Mouse (Mus musculus) lung, postnatal 36 days (tissue): ENCODE results near the gene Il16.
A peak's percentile ranks its signal among the peaks of the same experiment; 100 is the strongest.

Experiments
- DNase-seq: peaks from one replicate; pipeline ENCODE4 v3.0.0; 2022; ENCODE audit warnings: mixed read lengths

The Il16 gene

GRCm38 (mm10) chr7:83745413-83746106 lies at the start of gene Il16:
Gene Il16, minus strand, starts transcription at chr7:83745726.
- DNase-seq, result no peak

- peak; percentile 62 for DNase-seq
Observed at GRCm38 (mm10) chr7:83794705-83795104, 49.2 kb upstream of the Il16 start, which contains the start of gene Cfap161. Gene Cfap161, minus strand, starts transcription at chr7:83794880.

- DNase-seq, result no peak
Observed at GRCm38 (mm10) chr7:83794006-83794683, 48.6 kb upstream of the Il16 start.

GRCm38 (mm10) chr7:83780881-83781280 lies 35.4 kb upstream of the Il16 start:
- DNase-seq, result no peak

DNA sequence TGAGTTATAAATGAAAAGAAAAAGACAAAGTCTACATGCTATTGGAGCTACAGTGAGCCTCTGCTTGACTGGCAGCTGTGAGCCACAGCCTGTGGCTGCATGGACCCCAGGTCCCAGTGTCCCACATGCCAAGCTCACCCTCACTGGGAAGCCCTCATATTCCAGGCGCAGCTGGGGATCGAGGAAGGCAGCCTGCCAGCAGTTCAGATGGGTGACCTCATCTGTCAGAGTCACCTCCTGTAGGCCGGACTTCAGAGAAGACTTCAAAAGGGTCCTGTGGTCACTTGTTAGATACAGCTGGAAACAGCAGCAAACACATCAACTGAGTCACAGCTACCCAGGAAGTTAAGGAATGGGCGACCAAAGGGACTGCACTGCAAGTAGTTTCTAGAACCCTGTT lies 34.5 kb upstream of the Il16 start:
- DNase-seq, result peak; percentile 29

GRCm38 (mm10) chr7:83779028-83779427 lies 33.5 kb upstream of the Il16 start:
- no peak for DNase-seq

- no peak for DNase-seq
Observed at GRCm38 (mm10) chr7:83778516-83778915, 33.0 kb upstream of the Il16 start.

- DNase-seq, result peak; percentile 52
Observed at GRCm38 (mm10) chr7:83774721-83775120, 29.2 kb upstream of the Il16 start.

DNA sequence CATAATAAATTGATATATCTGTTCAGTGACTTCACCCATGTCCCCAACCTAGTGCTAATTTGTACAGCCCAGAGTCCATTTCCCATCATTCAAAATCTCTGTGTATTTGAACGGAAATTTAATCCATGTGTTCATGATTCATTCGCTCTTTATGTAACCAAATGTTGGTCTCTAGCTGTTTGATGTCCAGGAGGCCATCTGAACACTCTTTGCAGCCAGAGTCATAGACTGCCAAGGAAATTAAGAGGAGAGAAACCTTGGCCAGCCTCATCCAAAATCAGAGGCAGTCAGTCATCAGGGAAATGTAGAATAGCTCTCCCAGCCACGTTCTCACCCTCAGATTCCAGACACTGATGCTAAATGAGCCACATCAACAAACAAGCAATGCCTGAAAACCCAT lies 18.1 kb upstream of the Il16 start:
- no peak for DNase-seq

DNA sequence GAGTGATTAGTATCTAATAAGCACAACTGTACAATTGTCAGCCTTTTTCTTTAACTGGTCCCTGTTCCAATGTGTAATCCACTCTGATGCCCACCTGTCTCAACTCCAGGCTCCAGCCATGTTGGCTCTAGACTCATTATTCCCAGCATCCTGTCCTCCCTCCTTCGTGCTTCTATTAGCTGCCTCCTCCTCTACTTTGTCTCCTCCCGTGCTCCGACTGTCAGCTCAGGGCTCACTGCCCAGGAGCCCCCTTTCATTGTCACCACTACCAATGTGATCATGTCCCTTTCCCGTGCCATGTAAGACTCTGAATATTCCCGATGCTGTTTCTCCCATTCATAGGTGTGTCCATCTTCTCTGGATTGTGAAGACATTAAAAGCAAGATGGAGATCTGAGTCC lies 16.8 kb upstream of the Il16 start:
- no peak for DNase-seq

DNA sequence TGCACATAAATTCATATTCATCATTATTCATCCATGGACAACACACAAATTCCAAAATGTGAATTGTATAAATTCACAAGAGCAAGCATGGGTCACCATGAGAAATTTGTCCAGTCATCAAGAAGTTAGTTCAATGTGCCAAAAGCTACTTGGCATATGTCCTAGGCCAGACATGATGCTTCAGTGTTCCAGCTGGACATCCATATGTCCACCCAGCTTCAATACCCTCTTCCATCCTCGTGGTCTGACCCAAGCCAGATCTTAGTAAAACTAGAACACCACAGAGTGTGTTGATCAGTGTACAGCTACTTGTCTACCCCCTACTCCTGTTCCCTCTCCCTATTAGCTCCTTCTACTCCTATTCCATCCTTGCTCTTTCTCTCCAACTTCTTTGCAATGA lies 5.5 kb upstream of the Il16 start:
- no peak for DNase-seq

- no peak for DNase-seq
Observed at GRCm38 (mm10) chr7:83748405-83748804, 2.9 kb upstream of the Il16 start.

GRCm38 (mm10) chr7:83746107-83746687 lies 671 bp upstream of the Il16 start:
- DNase-seq, result no peak

- DNase-seq, result no peak
Observed at GRCm38 (mm10) chr7:83745065-83745412, 487 bp downstream of the Il16 start.

- no peak for DNase-seq
Observed at GRCm38 (mm10) chr7:83744250-83744649, 1.3 kb downstream of the Il16 start.

DNA sequence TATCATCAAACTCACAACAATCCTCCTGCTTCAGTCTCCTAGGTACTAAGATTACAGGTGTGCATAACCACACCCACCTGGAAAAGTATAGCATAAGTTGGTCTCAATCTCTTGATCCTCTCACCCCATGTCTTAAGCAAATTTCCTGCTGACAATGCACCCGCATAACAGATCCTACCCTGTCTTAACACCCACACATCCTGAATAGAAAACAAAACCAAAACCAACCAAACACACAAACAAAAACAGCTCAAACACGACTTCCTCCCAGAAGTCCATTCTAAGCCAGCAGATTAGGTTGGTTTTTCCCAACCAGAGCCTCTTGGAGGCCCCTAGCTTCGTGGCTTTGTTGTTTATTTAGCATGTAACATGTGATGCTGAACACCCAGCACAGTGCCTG lies 2.8 kb downstream of the Il16 start:
- DNase-seq, result no peak

GRCm38 (mm10) chr7:83742026-83742425 lies 3.5 kb downstream of the Il16 start:
- DNase-seq, result no peak

DNA sequence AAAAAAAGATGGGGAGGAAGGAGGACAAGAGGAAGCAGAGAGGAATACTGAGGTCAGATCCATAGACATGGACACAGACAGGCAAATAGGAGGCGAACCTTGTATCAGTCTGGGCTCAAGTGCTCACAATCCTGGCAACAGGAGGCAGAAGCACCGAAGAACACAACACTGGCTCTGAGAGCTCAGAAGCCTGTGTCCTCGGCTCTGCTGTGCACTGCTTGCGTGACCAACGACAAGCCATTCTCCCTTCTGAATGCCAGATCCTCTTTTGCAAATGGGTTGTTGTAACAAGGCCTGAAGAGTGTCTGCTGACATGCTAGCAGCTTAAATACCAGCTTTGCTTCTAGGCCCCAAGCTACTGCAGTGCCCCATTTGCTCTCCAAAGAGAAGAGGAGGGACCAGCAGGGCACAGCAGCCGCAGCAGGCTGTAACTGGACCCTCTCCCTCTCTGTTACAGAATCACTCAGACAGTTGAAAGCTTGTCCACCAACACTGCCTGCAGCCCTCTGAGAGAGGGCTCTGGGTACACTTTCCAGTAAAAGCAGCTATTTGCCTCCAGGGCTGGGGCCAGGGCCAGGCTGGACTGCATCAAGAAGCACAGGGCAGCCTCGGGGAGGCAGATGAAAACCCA lies 5.7 kb downstream of the Il16 start:
- no peak for DNase-seq

DNA sequence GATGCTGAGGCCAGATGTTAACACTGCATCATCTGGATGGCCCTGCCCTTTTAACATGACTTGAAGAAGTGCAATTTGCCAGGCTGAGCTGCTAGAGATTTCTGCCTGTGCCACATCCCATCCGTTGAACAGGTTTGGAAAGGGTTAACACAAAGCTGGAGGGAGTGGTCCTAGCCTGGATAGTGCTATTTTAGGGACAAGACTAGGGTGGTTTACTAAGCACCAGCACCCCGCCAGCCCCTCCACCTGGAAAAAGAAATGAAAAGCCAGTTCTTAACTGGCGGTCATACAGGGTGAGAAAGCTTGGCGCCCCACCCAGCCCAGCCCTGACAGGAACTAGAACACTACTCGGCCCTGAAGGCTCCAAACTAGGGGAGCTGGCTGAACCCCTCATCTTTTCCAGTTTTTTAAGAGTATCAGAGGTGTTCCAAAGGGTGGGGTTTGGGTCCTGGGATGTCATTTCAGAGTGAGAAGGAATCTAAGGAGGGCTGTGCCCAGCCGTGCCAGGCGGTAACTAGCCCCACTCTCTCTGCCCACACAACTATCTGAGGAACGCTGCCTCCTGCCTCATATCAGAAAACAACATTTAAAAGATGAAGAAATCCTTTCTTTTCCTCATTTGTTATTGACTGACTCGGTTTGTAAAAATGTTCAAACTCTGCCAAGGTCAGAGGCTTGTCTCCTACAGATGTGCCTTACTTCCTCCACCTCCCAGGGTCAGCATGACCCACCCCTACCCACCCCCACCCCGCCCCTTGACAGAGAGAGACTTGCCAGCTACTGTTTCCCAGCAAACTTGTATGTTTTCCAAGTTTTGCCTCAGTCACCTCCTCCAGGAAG lies 6.7 kb downstream of the Il16 start:
- peak; percentile 51 for DNase-seq

- DNase-seq, result no peak
Observed at GRCm38 (mm10) chr7:83737914-83738490, 7.5 kb downstream of the Il16 start.

GRCm38 (mm10) chr7:83736341-83737115 lies 9.0 kb downstream of the Il16 start:
- no peak for DNase-seq
